In genomic region chr5:92369151-92369994, GRCm38 (mm10) we compare ENCODE assay signal across 9 mouse cellular contexts. TPM values are rescaled to one million over a fixed set of nuclear protein-coding genes. Genes with fewer than 3 reads are reported as not detected.
DNase-seq lines count a peak whose midpoint lies in the region; ATAC-seq lines count a peak whose summit lies in the region.
"Had no signal": no experiment of that assay in that cellular context is flagged by ENCODE, and none has a peak within 500 bp of the region (broad histone marks: within the 10 kb centered on the region; RNA-seq: fewer than 3 reads in every experiment).

No protein-coding gene starts in this region.

- no peaks in the 10 kb centered on the region for H3K27me3 ChIP-seq in forebrain, embryonic 11.5 days (ENCODE audit: control insufficient read depth, insufficient read depth, low read length)
- H3K27me3 ChIP-seq in forebrain, embryonic 10.5 days (ENCODE audit: poor library complexity, severe bottlenecking): no peaks in the 10 kb centered on the region
- no peaks in the 10 kb centered on the region for H3K27me3 ChIP-seq in hindbrain, embryonic 14.5 days (ENCODE audit: control insufficient read depth, insufficient read depth, low read length)
- H3K27me3 ChIP-seq in limb, embryonic 15.5 days: no peaks in the 10 kb centered on the region
- H3K27me3 ChIP-seq in neural tube, embryonic 13.5 days: no peaks in the 10 kb centered on the region
- H3K27me3 ChIP-seq: embryonic facial prominence, embryonic 15.5 days had no signal

- H3K9me3 ChIP-seq in forebrain, embryonic 11.5 days (ENCODE audit: control insufficient read depth, low read length): no peaks in the 10 kb centered on the region
- no peaks in the 10 kb centered on the region for H3K9me3 ChIP-seq in forebrain, embryonic 10.5 days
- no peaks in the 10 kb centered on the region for H3K9me3 ChIP-seq in hindbrain, embryonic 14.5 days (ENCODE audit: control insufficient read depth, low read length)
- H3K9me3 ChIP-seq in limb, embryonic 15.5 days: no peaks in the 10 kb centered on the region
- no peaks in the 10 kb centered on the region for H3K9me3 ChIP-seq in neural tube, embryonic 13.5 days
- H3K9me3 ChIP-seq: embryonic facial prominence, embryonic 15.5 days had no signal

- no peak overlapping the region for H3K27ac ChIP-seq in forebrain, embryonic 11.5 days (ENCODE audit: low read depth, low read length)
- H3K27ac ChIP-seq in forebrain, embryonic 10.5 days: no peak overlapping the region
- H3K27ac ChIP-seq in hindbrain, embryonic 14.5 days: peak overlapping the region; percentile 46; the same call in 1 of the 2 replicates
- no peak overlapping the region for H3K27ac ChIP-seq in limb, embryonic 15.5 days
- H3K27ac ChIP-seq in neural tube, embryonic 13.5 days (replicated peaks): peak overlapping the region; percentile 25
- H3K27ac ChIP-seq: embryonic facial prominence, embryonic 15.5 days had no signal

- no peaks in the 10 kb centered on the region for H3K36me3 ChIP-seq in forebrain, embryonic 11.5 days (ENCODE audit: control insufficient read depth, insufficient read depth, low read length)
- no peaks in the 10 kb centered on the region for H3K36me3 ChIP-seq in forebrain, embryonic 10.5 days (replicated peaks)
- H3K36me3 ChIP-seq in hindbrain, embryonic 14.5 days (replicated peaks; ENCODE audit: control insufficient read depth, insufficient read depth): no peaks in the 10 kb centered on the region
- H3K36me3 ChIP-seq in limb, embryonic 15.5 days: no peaks in the 10 kb centered on the region
- no peaks in the 10 kb centered on the region for H3K36me3 ChIP-seq in neural tube, embryonic 13.5 days
- H3K36me3 ChIP-seq: embryonic facial prominence, embryonic 15.5 days had no signal

- no peak for DNase-seq in forebrain, embryonic 11.5 days (ENCODE audit: low spot score)
- DNase-seq in forebrain, embryonic 10.5 days (ENCODE audit: extremely low spot score, low spot score): no peak
- DNase-seq in Muller cell, postnatal 12 days (ENCODE audit: inconsistent ontology term): peak; percentile 86
- peak; percentile 36 for DNase-seq in fibroblast of lung, adult 2 months (ENCODE audit: low read depth)
- DNase-seq in hindbrain, embryonic 14.5 days (ENCODE audit: low spot score): peak; percentile 28

- WGBS in forebrain, embryonic 11.5 days: 78% methylated on average over 13 of the region's 13 CpGs
- 78% methylated on average over 13 of the region's 13 CpGs for WGBS in forebrain, embryonic 10.5 days
- 56% methylated on average over 13 of the region's 13 CpGs for WGBS in hindbrain, embryonic 14.5 days
- 50% methylated on average over 13 of the region's 13 CpGs for whole genome bisulfite sequencing in limb, embryonic 15.5 days
- 47% methylated on average over 13 of the region's 13 CpGs for WGBS in neural tube, embryonic 13.5 days

- H3K4me3 ChIP-seq in forebrain, embryonic 11.5 days (ENCODE audit: low read depth, low read length): no peak overlapping the region
- H3K4me3 ChIP-seq in forebrain, embryonic 10.5 days: no peak overlapping the region
- H3K4me3 ChIP-seq in hindbrain, embryonic 14.5 days (replicated peaks; ENCODE audit: low read length): no peak overlapping the region
- no peak overlapping the region for H3K4me3 ChIP-seq in limb, embryonic 15.5 days
- no peak overlapping the region for H3K4me3 ChIP-seq in neural tube, embryonic 13.5 days
- H3K4me3 ChIP-seq: embryonic facial prominence, embryonic 15.5 days had no signal

- H3K9ac ChIP-seq in forebrain, embryonic 11.5 days (ENCODE audit: low read length): no peak overlapping the region
- 0 out of 2 replicates have a peak overlapping the region, but pooled peaks have one; percentile 3 for H3K9ac ChIP-seq in hindbrain, embryonic 14.5 days
- H3K9ac ChIP-seq in limb, embryonic 15.5 days: no peak overlapping the region
- no peak overlapping the region for H3K9ac ChIP-seq in neural tube, embryonic 13.5 days
- H3K9ac ChIP-seq: embryonic facial prominence, embryonic 15.5 days had no signal

- no peak overlapping the region for H3K4me2 ChIP-seq in forebrain, embryonic 11.5 days (ENCODE audit: low read depth, low read length, severe bottlenecking)
- no peak overlapping the region; the same call in 1 of the 2 replicates for H3K4me2 ChIP-seq in hindbrain, embryonic 14.5 days (replicated peaks)
- no peak overlapping the region for H3K4me2 ChIP-seq in limb, embryonic 15.5 days
- H3K4me2 ChIP-seq in neural tube, embryonic 13.5 days: peak overlapping the region; percentile 28
- H3K4me2 ChIP-seq: embryonic facial prominence, embryonic 15.5 days had no signal

- no peaks in the 10 kb centered on the region for H3K4me1 ChIP-seq in forebrain, embryonic 11.5 days (replicated peaks; ENCODE audit: control insufficient read depth, insufficient read depth, low read length)
- H3K4me1 ChIP-seq in forebrain, embryonic 10.5 days: peaks cover 8% of the 10 kb centered on the region; the same call in 1 of the 2 replicates
- no peaks in the 10 kb centered on the region for H3K4me1 ChIP-seq in hindbrain, embryonic 14.5 days (replicated peaks; ENCODE audit: control insufficient read depth, insufficient read depth, low read length)
- peaks cover 21% of the 10 kb centered on the region for H3K4me1 ChIP-seq in limb, embryonic 15.5 days
- H3K4me1 ChIP-seq in neural tube, embryonic 13.5 days (replicated peaks): peaks cover 25% of the 10 kb centered on the region

- 0 out of 2 replicates have a peak, but pooled peaks have one; percentile 24 for ATAC-seq in forebrain, embryonic 11.5 days (replicated peaks; ENCODE audit: low FRiP score)
- ATAC-seq in hindbrain, embryonic 14.5 days (ENCODE audit: low FRiP score): peak; percentile 84
- ATAC-seq in limb, embryonic 15.5 days (ENCODE audit: insufficient number of reproducible peaks, low FRiP score, low TSS enrichment, low read depth): peak; percentile 65; the same call in 1 of the 2 replicates
- ATAC-seq in neural tube, embryonic 13.5 days (ENCODE audit: low read depth): peak; percentile 92
- ATAC-seq in megakaryocyte-erythroid progenitor cell, adult 5-6 weeks (replicated peaks; ENCODE audit: low FRiP score, low TSS enrichment, poor library complexity, severe bottlenecking): no peak

RNA-seq across cellular contexts. Expression of gene Cxcl10, which starts 20.7 kb away (rescaled TPM):
- polyA plus RNA-seq in forebrain, embryonic 11.5 days (2014; fragmentation: Nextera tagmentation; extraction: Ambion mirVana): 0.23 TPM in 1 of 2 replicates, not detected in the other
- polyA plus RNA-seq in forebrain, embryonic 10.5 days (2016; fragmentation: Nextera tagmentation; extraction: Ambion mirVana): 0.33 TPM in 1 of 2 replicates, not detected in the other
- 0.24 TPM in 1 of 2 replicates, not detected in the other for polyA plus RNA-seq in hindbrain, embryonic 14.5 days (2014; fragmentation: Nextera tagmentation; extraction: Ambion mirVana)
- polyA plus RNA-seq in limb, embryonic 15.5 days (2015; fragmentation: Nextera tagmentation; extraction: Ambion mirVana): 1.1 TPM in 2 replicates
- polyA plus RNA-seq in neural tube, embryonic 13.5 days (2015; fragmentation: Nextera tagmentation; extraction: Ambion mirVana): 1.0 TPM in 1 of 2 replicates, not detected in the other
- total RNA-seq in megakaryocyte-erythroid progenitor cell, adult 5-6 weeks (2014; fragmentation: Nextera tagmentation): not detected in 2 replicates
- total RNA-seq in megakaryocyte-erythroid progenitor cell, adult 5-6 weeks (2017): 2.2 and 5.6 TPM in 2 replicates

RNA-seq across cellular contexts. Expression of gene Art3, which starts 37.7 kb away (rescaled TPM):
- 0.75 and 1.0 TPM in 2 replicates for polyA plus RNA-seq in forebrain, embryonic 11.5 days (2014; fragmentation: Nextera tagmentation; extraction: Ambion mirVana)
- 0.48 and 1.2 TPM in 2 replicates for polyA plus RNA-seq in forebrain, embryonic 10.5 days (2016; fragmentation: Nextera tagmentation; extraction: Ambion mirVana)
- 6.0 and 9.3 TPM in 2 replicates for polyA plus RNA-seq in hindbrain, embryonic 14.5 days (2014; fragmentation: Nextera tagmentation; extraction: Ambion mirVana)
- polyA plus RNA-seq in limb, embryonic 15.5 days (2015; fragmentation: Nextera tagmentation; extraction: Ambion mirVana): 7.3 and 13.3 TPM in 2 replicates
- 12.4 and 13.1 TPM in 2 replicates for polyA plus RNA-seq in neural tube, embryonic 13.5 days (2015; fragmentation: Nextera tagmentation; extraction: Ambion mirVana)
- total RNA-seq in megakaryocyte-erythroid progenitor cell, adult 5-6 weeks (2014; fragmentation: Nextera tagmentation): not detected in 2 replicates
- total RNA-seq in megakaryocyte-erythroid progenitor cell, adult 5-6 weeks (2017): not detected in 2 replicates

RNA-seq across cellular contexts. Expression of gene Cxcl9, which starts 41.5 kb away (rescaled TPM):
- not detected in 2 replicates for polyA plus RNA-seq in forebrain, embryonic 11.5 days (2014; fragmentation: Nextera tagmentation; extraction: Ambion mirVana)
- not detected in 2 replicates for polyA plus RNA-seq in forebrain, embryonic 10.5 days (2016; fragmentation: Nextera tagmentation; extraction: Ambion mirVana)
- polyA plus RNA-seq in hindbrain, embryonic 14.5 days (2014; fragmentation: Nextera tagmentation; extraction: Ambion mirVana): not detected in 2 replicates
- 0.31 and 0.55 TPM in 2 replicates for polyA plus RNA-seq in limb, embryonic 15.5 days (2015; fragmentation: Nextera tagmentation; extraction: Ambion mirVana)
- not detected in 2 replicates for polyA plus RNA-seq in neural tube, embryonic 13.5 days (2015; fragmentation: Nextera tagmentation; extraction: Ambion mirVana)
- not detected in 2 replicates for total RNA-seq in megakaryocyte-erythroid progenitor cell, adult 5-6 weeks (2014; fragmentation: Nextera tagmentation)
- not detected in 2 replicates for total RNA-seq in megakaryocyte-erythroid progenitor cell, adult 5-6 weeks (2017)

RNA-seq across cellular contexts. Expression of gene Sdad1, which starts 59.1 kb away (rescaled TPM):
- 36.8 and 40.2 TPM in 2 replicates for polyA plus RNA-seq in forebrain, embryonic 11.5 days (2014; fragmentation: Nextera tagmentation; extraction: Ambion mirVana)
- 59.4 and 63.0 TPM in 2 replicates for polyA plus RNA-seq in forebrain, embryonic 10.5 days (2016; fragmentation: Nextera tagmentation; extraction: Ambion mirVana)
- 28.5 and 29.3 TPM in 2 replicates for polyA plus RNA-seq in hindbrain, embryonic 14.5 days (2014; fragmentation: Nextera tagmentation; extraction: Ambion mirVana)
- polyA plus RNA-seq in limb, embryonic 15.5 days (2015; fragmentation: Nextera tagmentation; extraction: Ambion mirVana): 37.1 and 40.5 TPM in 2 replicates
- polyA plus RNA-seq in neural tube, embryonic 13.5 days (2015; fragmentation: Nextera tagmentation; extraction: Ambion mirVana): 26.1 and 28.2 TPM in 2 replicates
- 51.6 and 66.7 TPM in 2 replicates for total RNA-seq in megakaryocyte-erythroid progenitor cell, adult 5-6 weeks (2014; fragmentation: Nextera tagmentation)
- 91.7 and 93.5 TPM in 2 replicates for total RNA-seq in megakaryocyte-erythroid progenitor cell, adult 5-6 weeks (2017)

Comparison
In these comparisons a context has a peak if more than half of its experiments do, and no peak if none do; other contexts are left out.
1. DNase-seq: peak in Muller cell, postnatal 12 days (single experiment), fibroblast of lung, adult 2 months (single experiment) and hindbrain, embryonic 14.5 days (single experiment); none in forebrain, embryonic 11.5 days (single experiment) and forebrain, embryonic 10.5 days (single experiment).
2. H3K27ac ChIP-seq: peak in hindbrain, embryonic 14.5 days (single experiment) and neural tube, embryonic 13.5 days (single experiment); none in forebrain, embryonic 11.5 days (single experiment), forebrain, embryonic 10.5 days (single experiment) and limb, embryonic 15.5 days (single experiment).